Mouse (Mus musculus) kidney, postnatal 0 days (tissue): ENCODE data around the gene Ipmk. TPM values are rescaled to one million over a fixed set of nuclear protein-coding genes. Genes with fewer than 3 reads are reported as not detected.

Source experiments
- ATAC-seq: fragments of 200-750 bp; cut with Nextera tagmentation; replicated peaks from 2 replicates; pipeline ENCODE4 v1.8.0; 2017; ENCODE audit warnings: low read depth, moderate number of reproducible peaks, moderate TSS enrichment, moderate library complexity; ENCODE audit not compliant: low FRiP score
- DNase-seq: peaks from one replicate; pipeline ENCODE4 v3.0.0-alpha.2; 2016; ENCODE audit warnings: low spot score
- H3K27ac ChIP-seq: fragments of 300-500 bp; sonication (generic); 2 replicates; pipeline ENCODE4 v1.5.1; 2014; ENCODE audit warnings: mild to moderate bottlenecking
- H3K27me3 ChIP-seq: fragments of 300-500 bp; sonication (generic); 2 replicates; pipeline ENCODE4 v1.6.1; 2014; ENCODE audit warnings: low read length, mixed read lengths; ENCODE audit not compliant: insufficient read depth
- H3K36me3 ChIP-seq: fragments of 300-500 bp; sonication (generic); 2 replicates; pipeline ENCODE4 v1.6.1; 2014; ENCODE audit warnings: low read length, mixed read lengths; ENCODE audit not compliant: insufficient read depth
- H3K4me1 ChIP-seq: fragments of 300-500 bp; sonication (generic); replicated peaks from 2 replicates; pipeline ENCODE4 v1.6.1; 2014; ENCODE audit warnings: antibody characterized with exemption, low read length, mixed read lengths; ENCODE audit not compliant: insufficient read depth
- H3K4me2 ChIP-seq: fragments of 300-500 bp; sonication (generic); 2 replicates; pipeline ENCODE4 v1.6.1; 2014; ENCODE audit warnings: mild to moderate bottlenecking, low read length, moderate library complexity, mixed read lengths
- H3K4me3 ChIP-seq: fragments of 300-500 bp; sonication (generic); replicated peaks from 2 replicates; pipeline ENCODE4 v1.5.1; 2014; ENCODE audit warnings: low read depth, low read length
- H3K9ac ChIP-seq: fragments of 300-500 bp; sonication (generic); 2 replicates; pipeline ENCODE4 v1.6.1; 2014; ENCODE audit warnings: low read depth, low read length
- H3K9me3 ChIP-seq: fragments of 300-500 bp; sonication (generic); replicated peaks from 2 replicates; pipeline ENCODE4 v1.6.1; 2016; ENCODE audit warnings: low read length, inconsistent platforms, mixed read lengths
- CTCF ChIP-seq: IDR thresholded peaks from 2 replicates; pipeline ENCODE4 v1.5.1; 2016; ENCODE audit warnings: antibody characterized with exemption, low read depth, mild to moderate bottlenecking, moderate library complexity
- WGBS: fragments of 180-500 bp; shearing (Covaris S2); extraction: QIAGEN DNeasy Blood & Tissue Kit; methylation state at CpG from one replicate; pipeline ENCODE4 v1.1.7; 2014; 5-methylcytosine and 5-hydroxymethylcytosine counted together
- polyA plus RNA-seq: library from polyadenylated mRNA; unstranded; fragments of >200 nt; fragmentation: Nextera tagmentation; extraction: Ambion mirVana; gene quantifications from 2 replicates; pipeline ENCODE4 v1.2.1, GENCODE M21; 2015

The Ipmk gene
- polyA plus RNA-seq, 1 experiment from 2014 or later, result 16.1 TPM

DNA sequence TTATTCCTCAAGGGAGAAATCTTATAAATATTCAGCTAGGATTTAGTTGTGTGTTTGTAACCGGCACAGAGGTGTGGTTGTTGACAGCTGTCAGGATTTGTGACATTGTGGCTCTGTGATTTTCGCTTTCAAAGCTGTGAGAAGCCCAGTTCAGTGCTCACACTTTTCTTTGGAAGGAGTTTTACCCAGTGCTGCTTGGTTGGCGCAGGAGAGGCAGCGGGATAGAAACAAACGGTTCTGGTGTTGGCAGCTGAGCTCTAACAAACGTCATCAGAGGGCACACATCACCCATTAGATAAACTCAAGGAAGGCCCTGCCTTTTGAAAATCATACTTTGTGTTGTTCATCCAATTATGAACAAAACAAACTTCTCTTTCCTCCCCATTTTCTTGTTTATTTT, 79.2 kb downstream of the Ipmk start:
- WGBS, result 64% methylated on average over 6 of the region's 6 CpGs
- no peaks in the 10 kb centered on the region for H3K9me3 ChIP-seq

DNA sequence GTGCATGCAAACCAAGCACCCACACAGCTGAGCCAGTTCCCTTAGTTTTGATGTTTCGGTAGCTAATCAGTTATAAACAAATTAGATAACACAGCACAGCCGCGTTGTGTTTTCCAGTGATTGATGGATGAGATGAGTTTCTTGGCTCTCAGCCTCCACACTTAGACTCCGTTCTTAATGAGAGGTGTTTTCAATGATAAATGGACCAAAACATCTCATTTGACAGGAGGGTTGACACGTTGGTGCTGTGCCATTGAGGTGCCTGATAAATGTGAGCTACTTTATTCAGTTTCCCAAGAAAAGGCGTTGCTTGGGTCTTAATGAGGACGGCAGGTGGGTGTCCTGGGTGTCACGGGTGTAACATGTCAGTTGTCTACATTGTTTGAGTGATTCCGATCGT, 79.8 kb downstream of the Ipmk start:
- Histone ChIP-seq H3K36me3 (no peaks in the 10 kb centered on the region), H3K4me2 (no peak overlapping the region), H3K4me1 (no peaks in the 10 kb centered on the region), H3K9ac (no peak overlapping the region), H3K9me3 (no peaks in the 10 kb centered on the region), H3K27me3 (no peaks in the 10 kb centered on the region), H3K4me3 (no peak overlapping the region), H3K27ac (no peak overlapping the region)
- ATAC-seq (no peak), DNase-seq (no peak)
- no peak for TF ChIP-seq CTCF
- WGBS, result 44% methylated on average over 10 of the region's 10 CpGs

More for the DNA sequence above, 79.2 kb downstream of the Ipmk start:
- Histone ChIP-seq H3K4me2 (no peak overlapping the region), H3K4me3 (no peak overlapping the region), H3K36me3 (no peaks in the 10 kb centered on the region), H3K4me1 (no peaks in the 10 kb centered on the region), H3K27ac (no peak overlapping the region), H3K9ac (no peak overlapping the region), H3K27me3 (no peaks in the 10 kb centered on the region)
- no peak for TF ChIP-seq CTCF
- ATAC-seq (no peak), DNase-seq (no peak)

DNA sequence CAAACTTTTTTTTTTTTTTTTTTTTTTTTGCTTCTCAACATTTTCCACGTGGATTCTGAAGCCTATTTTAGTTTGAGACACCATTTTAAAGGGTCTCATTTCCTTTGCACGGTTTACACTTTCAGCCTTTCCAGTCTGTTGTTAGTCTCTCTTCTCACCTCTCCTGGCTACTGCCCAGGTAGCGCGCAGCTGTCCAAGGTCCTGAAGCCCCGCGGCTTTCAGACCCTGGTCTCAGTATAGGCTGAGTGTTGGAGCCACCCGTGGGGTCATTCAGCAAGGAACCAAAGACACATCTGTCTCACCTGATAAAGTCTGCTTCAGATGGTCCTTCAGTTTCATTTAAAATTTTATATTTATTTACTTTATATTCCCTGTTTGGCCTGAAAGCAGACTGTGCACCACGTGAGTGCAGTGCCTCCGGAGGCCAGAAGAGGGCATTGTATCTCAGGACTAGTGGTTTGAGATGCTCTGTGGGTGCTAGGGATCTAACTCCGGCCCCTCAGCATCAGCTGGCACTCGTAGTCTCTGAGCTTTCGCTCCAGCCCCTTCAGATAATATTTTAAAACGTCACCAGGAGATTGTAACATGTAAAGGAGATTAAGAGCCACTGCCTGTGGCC, 80.8 kb downstream of the Ipmk start:
- WGBS, result 62% methylated on average over 13 of the region's 13 CpGs
- DNase-seq, result peak; percentile 26
- TF ChIP-seq CTCF, result peak; percentile 18; the same call in 1 of the 2 replicates
- no peak for ATAC-seq
- no peaks in the 10 kb centered on the region for H3K9me3 ChIP-seq
- no peaks in the 10 kb centered on the region for H3K27me3 ChIP-seq
- H3K27ac ChIP-seq, result no peak overlapping the region
- H3K4me2 ChIP-seq, result no peak overlapping the region
- no peak overlapping the region for H3K4me3 ChIP-seq
- H3K36me3 ChIP-seq, result no peaks in the 10 kb centered on the region
- no peaks in the 10 kb centered on the region for H3K4me1 ChIP-seq
- H3K9ac ChIP-seq, result no peak overlapping the region

DNA sequence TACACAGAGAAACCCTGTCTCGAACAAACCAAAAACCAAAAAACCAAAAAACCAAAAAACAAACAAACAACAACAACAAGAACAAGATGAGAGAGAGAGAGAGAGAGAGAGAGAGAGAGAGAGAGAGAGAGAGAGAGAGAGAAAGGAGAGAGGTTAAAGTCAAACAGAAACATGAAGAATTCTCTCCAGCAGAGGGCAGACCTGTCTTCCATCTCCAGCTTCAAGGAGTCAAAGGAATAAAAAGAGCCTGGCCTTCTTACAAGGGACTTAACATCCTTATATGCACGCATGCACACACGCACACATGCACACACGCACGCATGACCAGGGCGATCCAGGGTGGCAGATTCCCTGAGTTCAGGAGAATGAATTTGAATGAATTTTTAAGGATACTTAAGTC, 83.1 kb downstream of the Ipmk start:
- H3K4me3 ChIP-seq, result no peak overlapping the region
- WGBS, result 92% methylated on average over 6 of the region's 6 CpGs
- no peaks in the 10 kb centered on the region for H3K9me3 ChIP-seq
- no peaks in the 10 kb centered on the region for H3K27me3 ChIP-seq
- H3K27ac ChIP-seq, result no peak overlapping the region
- peak; percentile 38 for TF ChIP-seq CTCF
- DNase-seq (peak; percentile 9), ATAC-seq (no peak)
- no peaks in the 10 kb centered on the region for H3K36me3 ChIP-seq
- H3K9ac ChIP-seq, result no peak overlapping the region
- H3K4me2 ChIP-seq, result no peak overlapping the region
- no peaks in the 10 kb centered on the region for H3K4me1 ChIP-seq

DNA sequence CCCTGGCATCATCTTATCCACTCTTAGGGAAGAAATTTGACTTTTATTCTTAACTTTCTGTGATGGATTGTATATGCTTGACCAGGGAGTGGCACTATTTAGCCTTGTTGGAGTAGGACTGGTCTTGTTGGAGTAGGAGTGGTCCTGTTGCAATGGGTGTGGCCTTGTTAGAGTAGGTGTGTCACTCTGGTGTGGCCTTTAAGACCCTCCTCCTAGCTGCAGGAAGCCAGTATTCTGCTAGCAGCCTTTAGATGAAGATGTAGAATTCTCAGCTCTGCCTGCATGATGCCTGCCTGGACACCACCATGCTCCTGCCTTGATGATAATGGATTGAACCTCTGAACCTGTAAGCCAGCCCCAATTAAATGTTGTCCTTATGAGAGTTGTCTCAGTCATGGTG, 95.5 kb downstream of the Ipmk start:
- H3K4me1 ChIP-seq, result no peaks in the 10 kb centered on the region
- no peak overlapping the region for H3K27ac ChIP-seq
- ATAC-seq, result no peak
- no peak overlapping the region for H3K4me3 ChIP-seq
- no peaks in the 10 kb centered on the region for H3K36me3 ChIP-seq
- H3K4me2 ChIP-seq, result no peak overlapping the region
- TF ChIP-seq CTCF, result no peak
- no peak overlapping the region for H3K9ac ChIP-seq
- no peaks in the 10 kb centered on the region for H3K9me3 ChIP-seq
- no peaks in the 10 kb centered on the region for H3K27me3 ChIP-seq
- no peak for DNase-seq

DNA sequence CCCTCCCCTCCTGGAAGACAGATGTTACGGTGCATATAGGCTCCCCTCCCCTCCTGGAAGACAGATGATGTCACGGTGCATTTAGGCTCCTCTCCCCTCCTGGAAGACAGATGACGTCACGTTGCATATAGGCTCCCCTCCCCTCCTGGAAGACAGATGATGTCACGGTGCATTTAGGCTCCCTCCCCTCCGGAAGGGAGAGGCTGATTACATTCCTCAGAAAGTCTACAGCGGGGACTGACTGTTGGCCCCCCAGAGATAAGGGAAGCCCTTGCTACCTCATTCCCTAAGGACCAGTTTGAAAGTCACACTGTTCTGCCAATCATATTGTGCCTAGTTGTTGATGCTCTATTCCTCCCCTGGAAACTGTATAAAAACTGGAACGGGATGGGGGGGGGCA, 100.1 kb downstream of the Ipmk start:
- Histone ChIP-seq H3K9ac (no peak overlapping the region), H3K9me3 (no peaks in the 10 kb centered on the region), H3K27ac (no peak overlapping the region), H3K4me3 (no peak overlapping the region), H3K36me3 (no peaks in the 10 kb centered on the region), H3K4me2 (no peak overlapping the region), H3K4me1 (no peaks in the 10 kb centered on the region), H3K27me3 (no peaks in the 10 kb centered on the region)
- DNase-seq (no peak), ATAC-seq (no peak)
- TF ChIP-seq CTCF, result no peak
- WGBS, result 72% methylated on average over 8 of the region's 8 CpGs

DNA sequence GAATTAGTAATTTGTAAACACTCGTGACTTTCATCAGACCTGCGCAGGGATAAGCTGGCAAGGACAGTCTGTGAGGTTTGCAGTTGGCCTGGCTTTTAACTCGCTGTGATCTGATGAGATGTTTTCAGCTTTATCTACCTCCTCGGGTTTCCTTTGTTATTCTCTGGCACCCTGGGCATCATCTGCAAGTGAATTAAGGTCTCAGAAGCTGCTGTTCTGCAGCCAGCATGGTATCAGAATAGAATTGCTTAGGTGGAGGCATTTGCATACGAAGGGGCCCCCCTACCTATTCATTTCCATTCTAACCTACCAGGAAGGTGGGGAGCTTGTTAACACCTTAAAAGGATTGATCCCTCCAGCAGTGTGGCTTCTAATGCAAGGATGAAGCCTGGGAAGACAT, 100.7 kb downstream of the Ipmk start:
- Histone ChIP-seq H3K9me3 (no peaks in the 10 kb centered on the region), H3K36me3 (no peaks in the 10 kb centered on the region), H3K9ac (no peak overlapping the region), H3K4me2 (no peak overlapping the region), H3K27ac (no peak overlapping the region), H3K27me3 (no peaks in the 10 kb centered on the region), H3K4me1 (no peaks in the 10 kb centered on the region), H3K4me3 (no peak overlapping the region)
- WGBS, result 80% methylated on average over 5 of the region's 5 CpGs
- ATAC-seq (no peak), DNase-seq (no peak)
- no peak for TF ChIP-seq CTCF
